Mouse (Mus musculus) left cerebral cortex, adult 8-10 months (tissue): ENCODE data around the gene Tenm2. TPM values are rescaled to one million over a fixed set of nuclear protein-coding genes. Genes with fewer than 3 reads are reported as not detected.

ENCODE experiments used
- DNase-seq, 2 experiments: peaks; one replicate each; pipeline ENCODE4 v3.0.0; 2022; ENCODE audit warnings: low spot score in 2 of 2
- total RNA-seq, 4 experiments: library from RNA; stranded (reverse); gene quantifications; 2 replicates each; pipeline ENCODE4 v1.2.4; 2022

Tenm2 gene
- total RNA-seq, 4 experiments from 2014 or later, result 89.1 to 98.1 (median 90.5) TPM

GRCm38 (mm10) chr11:37107069-37107468 is 128.7 kb downstream of the Tenm2 start:
- DNase-seq, result no peak

- no peak for DNase-seq
These were observed 156.4 kb downstream of the Tenm2 start for GRCm38 (mm10) chr11:37079403-37079802.

GRCm38 (mm10) chr11:37076989-37077598 is 158.7 kb downstream of the Tenm2 start:
- no peak for DNase-seq

GRCm38 (mm10) chr11:37075349-37075748 is 160.4 kb downstream of the Tenm2 start:
- no peak for DNase-seq

GRCm38 (mm10) chr11:37065459-37065858 is 170.3 kb downstream of the Tenm2 start:
- DNase-seq, result no peak

- peak in 1 of 2 experiments; percentile 11 for DNase-seq
These were observed 189.1 kb downstream of the Tenm2 start for GRCm38 (mm10) chr11:37046671-37047070.

GRCm38 (mm10) chr11:37041259-37041658 is 194.5 kb downstream of the Tenm2 start:
- no peak for DNase-seq

GRCm38 (mm10) chr11:37039283-37039682 is 196.5 kb downstream of the Tenm2 start:
- DNase-seq, result no peak

GRCm38 (mm10) chr11:37031305-37032055 is 204.3 kb downstream of the Tenm2 start:
- no peak for DNase-seq

- DNase-seq, result no peak
These were observed 223.9 kb downstream of the Tenm2 start for GRCm38 (mm10) chr11:37011900-37012299.

- no peak for DNase-seq
These were observed 226.5 kb downstream of the Tenm2 start for GRCm38 (mm10) chr11:37009243-37009642.

- no peak for DNase-seq
These were observed 238.1 kb downstream of the Tenm2 start for GRCm38 (mm10) chr11:36997668-36998067.

GRCm38 (mm10) chr11:36990895-36991294 is 244.9 kb downstream of the Tenm2 start:
- no peak for DNase-seq

- DNase-seq, result no peak
These were observed 246.8 kb downstream of the Tenm2 start for GRCm38 (mm10) chr11:36988776-36989565.

GRCm38 (mm10) chr11:36974142-36974541 is 261.6 kb downstream of the Tenm2 start:
- no peak for DNase-seq

- DNase-seq, result no peak
These were observed 277.7 kb downstream of the Tenm2 start for GRCm38 (mm10) chr11:36958102-36958501.

- DNase-seq, result no peak
These were observed 294.3 kb downstream of the Tenm2 start for GRCm38 (mm10) chr11:36941429-36941828.

GRCm38 (mm10) chr11:36940557-36941110 is 295.1 kb downstream of the Tenm2 start:
- DNase-seq, result no peak

- DNase-seq, result no peak
These were observed 305.9 kb downstream of the Tenm2 start for GRCm38 (mm10) chr11:36929817-36930216.

- DNase-seq, result no peak
These were observed 308.9 kb downstream of the Tenm2 start for GRCm38 (mm10) chr11:36926705-36927406.

- DNase-seq, result no peak
These were observed 316.5 kb downstream of the Tenm2 start for GRCm38 (mm10) chr11:36919301-36919700.
